Mouse (Mus musculus): ENCODE results near the gene Abcb9.

DNA sequence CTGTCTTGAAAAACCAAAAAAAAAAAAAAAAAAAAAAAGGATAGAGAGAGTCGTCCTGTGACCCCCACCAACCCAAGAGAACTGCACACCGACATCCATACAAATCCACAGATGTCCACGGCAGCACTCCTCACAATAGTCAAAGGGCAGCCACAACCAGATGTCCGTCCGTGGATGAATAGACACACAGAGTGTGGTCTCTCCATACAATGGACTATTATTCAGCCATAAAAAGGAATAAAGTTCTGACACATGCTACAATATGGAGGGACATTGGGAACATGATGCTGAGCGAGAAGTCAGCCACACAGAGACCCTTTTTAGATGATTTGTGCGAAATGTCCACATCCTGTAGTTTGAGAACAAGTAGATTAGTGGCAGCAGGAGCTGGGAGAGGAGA lies 36.8 kb downstream of the Abcb9 start:
- TF ChIP-seq POLR2A (IDR thresholded peaks at IDR 0.05; ENCODE audit: borderline replicate concordance, insufficient read depth, low read length) (no peak), CTCF (IDR thresholded peaks at IDR 0.05; ENCODE audit: borderline replicate concordance, insufficient read depth, low read depth, low read length) (no peak)

All from cerebellum, adult 2 months (tissue).